ENCODE assay signal across 7 mouse cellular contexts in the genomic region with DNA sequence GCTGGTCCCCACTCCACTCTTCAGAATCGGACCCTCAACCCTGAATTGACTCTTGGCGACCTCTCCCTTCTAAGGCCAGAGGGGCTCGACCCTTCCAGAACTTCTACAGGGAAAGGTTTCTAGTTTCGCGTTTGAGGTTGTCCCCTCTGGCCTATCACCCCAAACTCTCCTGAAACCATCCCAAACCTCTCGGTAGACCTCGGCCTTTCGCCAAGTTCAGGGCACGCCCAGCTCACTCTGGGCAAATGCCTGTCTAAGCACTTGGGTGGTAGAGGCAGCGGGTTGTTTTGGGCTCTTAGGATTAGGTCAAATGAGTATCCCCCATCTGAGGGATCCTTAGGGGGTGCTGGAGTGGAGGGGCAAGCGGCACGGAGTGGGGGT.
DNase-seq lines count a peak whose midpoint lies in the region; ATAC-seq and TF ChIP-seq lines count a peak whose summit lies in the region.

No protein-coding gene starts in this region.

- peak; percentile 2; the same call in 1 of the 2 replicates for ATAC-seq in hindbrain, embryonic 12.5 days (ENCODE audit: low FRiP score)
- ATAC-seq in frontal cortex, adult (ENCODE audit: low TSS enrichment): no peak

- no peak for TF ChIP-seq POLR2A in testis, adult 2 months (IDR thresholded peaks at IDR 0.05; ENCODE audit: control insufficient read depth, low read depth, low read length)

- H3K4me1 ChIP-seq in testis, adult 2 months (ENCODE audit: control insufficient read depth, insufficient read depth, low read length): peaks cover 5% of the 10 kb centered on the region; the same call in 1 of the 2 replicates
- H3K4me1 ChIP-seq in hindbrain, embryonic 12.5 days: peaks cover 28% of the 10 kb centered on the region

- H3K4me3 ChIP-seq in testis, adult 2 months (ENCODE audit: control insufficient read depth, low read depth, low read length): peak overlapping the region; percentile 66
- H3K4me3 ChIP-seq in hindbrain, embryonic 12.5 days: peak overlapping the region; percentile 66

- H3K9me3 ChIP-seq in hindbrain, embryonic 12.5 days (replicated peaks): no peaks in the 10 kb centered on the region

- H3K36me3 ChIP-seq in testis, adult 2 months (ENCODE audit: control insufficient read depth, insufficient read depth, low read length): no peaks in the 10 kb centered on the region
- no peaks in the 10 kb centered on the region for H3K36me3 ChIP-seq in hindbrain, embryonic 12.5 days

- no peak overlapping the region for H3K27ac ChIP-seq in testis, adult 2 months (ENCODE audit: control insufficient read depth, insufficient read depth, low read depth, low read length)
- peak overlapping the region; percentile 88; the same call in 1 of the 2 replicates for H3K27ac ChIP-seq in hindbrain, embryonic 12.5 days

- H3K27me3 ChIP-seq in testis, adult 2 months (ENCODE audit: control insufficient read depth, insufficient read depth, low read length): no peaks in the 10 kb centered on the region
- no peaks in the 10 kb centered on the region for H3K27me3 ChIP-seq in hindbrain, embryonic 12.5 days

- H3K9ac ChIP-seq in hindbrain, embryonic 12.5 days: peak overlapping the region; percentile 83

- no peak for TF ChIP-seq CTCF in testis, adult 2 months (IDR thresholded peaks at IDR 0.05; ENCODE audit: control insufficient read depth, insufficient read depth, insufficient replicate concordance, low read depth, low read length)

- 1% methylated on average over 12 of the region's 12 CpGs for WGBS in hindbrain, embryonic 12.5 days

- DNase-seq in testis, postnatal 14 days (ENCODE audit: low spot score): no peak
- peak; percentile 54 for DNase-seq in embryo, embryonic 10.5 days (ENCODE audit: low spot score)
- peak; percentile 21 to 25 for DNase-seq in lung, postnatal 4 days
- DNase-seq in right cerebral cortex, postnatal 25 days: no peak

- peak overlapping the region; percentile 68 for H3K4me2 ChIP-seq in hindbrain, embryonic 12.5 days (replicated peaks)

Comparison
In these comparisons a context has a peak if more than half of its experiments do, and no peak if none do; other contexts are left out.
1. DNase-seq: peak in embryo, embryonic 10.5 days (single experiment) and lung, postnatal 4 days (2 of 2); none in testis, postnatal 14 days (single experiment) and right cerebral cortex, postnatal 25 days (single experiment).